ENCODE assay signal across 13 mouse cellular contexts in the genomic region with DNA sequence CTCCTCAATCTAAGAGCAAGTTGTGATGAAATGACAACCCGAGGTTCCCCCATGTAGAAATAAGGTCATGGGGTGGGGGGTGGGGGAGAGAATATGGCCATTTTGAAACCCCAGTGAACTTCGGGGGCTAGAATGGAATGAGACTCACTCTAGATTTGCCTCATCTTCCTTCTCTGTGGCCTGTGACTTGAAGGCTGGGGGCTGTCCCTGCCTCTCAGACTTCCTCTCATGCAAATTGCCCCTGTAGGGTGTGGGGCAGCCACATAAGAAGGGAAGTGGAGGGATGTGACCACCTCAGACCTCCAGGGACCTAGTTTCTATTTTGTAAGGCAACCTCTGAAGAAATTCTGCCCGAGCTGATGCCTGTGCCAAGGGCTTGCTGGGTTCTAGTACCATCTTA.
DNase-seq lines count a peak whose midpoint lies in the region; ATAC-seq and TF ChIP-seq lines count a peak whose summit lies in the region.
"Had no signal": no experiment of that assay in that cellular context is flagged by ENCODE, and none has a peak within 500 bp of the region (broad histone marks: within the 10 kb centered on the region; RNA-seq: fewer than 3 reads in every experiment).

No protein-coding gene starts in this region.

- WGBS in spleen, adult 2 months: 10% methylated on average over 3 of the region's 3 CpGs
- 89% methylated on average over 3 of the region's 3 CpGs for WGBS in forebrain, embryonic 15.5 days
- 81% methylated on average over 3 of the region's 3 CpGs for WGBS in midbrain, embryonic 11.5 days

- no peak overlapping the region for H3K27ac ChIP-seq in spleen, adult 2 months (ENCODE audit: insufficient read depth, low read length)
- H3K27ac ChIP-seq in forebrain, embryonic 15.5 days (replicated peaks): no peak overlapping the region
- H3K27ac ChIP-seq in midbrain, embryonic 11.5 days (ENCODE audit: low read depth, low read length): no peak overlapping the region
- H3K27ac ChIP-seq in gastrocnemius, adult 2 months: no peak overlapping the region
- H3K27ac ChIP-seq: hindbrain, embryonic 14.5 days; kidney, postnatal 0 days; limb, embryonic 10.5 days had no signal

- intact Hi-C loops in gastrocnemius, adult 2 months (cut with DNase I): no loop called here

- ATAC-seq in CD4-positive, CD25-positive, alpha-beta regulatory T cell, adult 4 months: peak; percentile 96
- ATAC-seq in forebrain, embryonic 15.5 days (replicated peaks): no peak
- ATAC-seq in midbrain, embryonic 11.5 days (ENCODE audit: low FRiP score): no peak

- DNase-seq in 416B (ENCODE audit: low read depth): peak; percentile 0
- peak; percentile 11 for DNase-seq in lung, postnatal 14 days
- peak; percentile 79 to 81 for DNase-seq in spleen, adult 2 months (ENCODE audit: low read depth in 1 of 2, low spot score in 2 of 2)
- DNase-seq in midbrain, embryonic 11.5 days (ENCODE audit: low spot score, missing footprints): no peak
- DNase-seq in embryo, embryonic 10.5 days (ENCODE audit: low spot score): no peak
- DNase-seq in gastrocnemius, adult 2 months: no peak
- DNase-seq: adrenal gland, adult 2 months; cerebellum, adult 11 months had no signal

- H3K9ac ChIP-seq in forebrain, embryonic 15.5 days (replicated peaks): no peak overlapping the region
- no peak overlapping the region for H3K9ac ChIP-seq in midbrain, embryonic 11.5 days (ENCODE audit: low read length)
- H3K9ac ChIP-seq: hindbrain, embryonic 14.5 days had no signal

- no peak overlapping the region for H3K4me3 ChIP-seq in spleen, adult 2 months (ENCODE audit: extremely low read depth, insufficient read depth, insufficient read length)
- no peak overlapping the region for H3K4me3 ChIP-seq in forebrain, embryonic 15.5 days
- H3K4me3 ChIP-seq in midbrain, embryonic 11.5 days (ENCODE audit: low read depth, low read length): no peak overlapping the region
- no peak overlapping the region for H3K4me3 ChIP-seq in gastrocnemius, adult 2 months
- H3K4me3 ChIP-seq: limb, embryonic 10.5 days had no signal

- H3K9me3 ChIP-seq in forebrain, embryonic 15.5 days: no peaks in the 10 kb centered on the region
- H3K9me3 ChIP-seq in midbrain, embryonic 11.5 days (ENCODE audit: control insufficient read depth, low read length): no peaks in the 10 kb centered on the region
- H3K9me3 ChIP-seq: limb, embryonic 10.5 days had no signal

- TF ChIP-seq POLR2A in spleen, adult 2 months (IDR thresholded peaks at IDR 0.05; ENCODE audit: low read depth, low read length): no peak

- no peak for TF ChIP-seq CTCF in spleen, adult 2 months (IDR thresholded peaks at IDR 0.05; ENCODE audit: extremely low read depth, insufficient read depth, insufficient read length, insufficient replicate concordance)
- no peak for TF ChIP-seq CTCF in gastrocnemius, adult 2 months (IDR thresholded peaks at IDR 0.05)

- peaks cover 19% of the 10 kb centered on the region for H3K4me1 ChIP-seq in spleen, adult 2 months (ENCODE audit: control insufficient read depth, insufficient read depth, insufficient read length)
- no peaks in the 10 kb centered on the region for H3K4me1 ChIP-seq in forebrain, embryonic 15.5 days
- H3K4me1 ChIP-seq in midbrain, embryonic 11.5 days (ENCODE audit: control insufficient read depth, insufficient read depth, low read length): no peaks in the 10 kb centered on the region
- H3K4me1 ChIP-seq: limb, embryonic 10.5 days had no signal

- H3K4me2 ChIP-seq in forebrain, embryonic 15.5 days (replicated peaks): no peak overlapping the region
- no peak overlapping the region for H3K4me2 ChIP-seq in midbrain, embryonic 11.5 days
- H3K4me2 ChIP-seq: hindbrain, embryonic 14.5 days had no signal

- H3K27me3 ChIP-seq in spleen, adult 2 months (ENCODE audit: control insufficient read depth, insufficient read depth, low read length): 0 out of 2 replicates have a peak, but pooled peaks cover 2% of the 10 kb centered on the region
- H3K27me3 ChIP-seq in forebrain, embryonic 15.5 days: no peaks in the 10 kb centered on the region
- no peaks in the 10 kb centered on the region for H3K27me3 ChIP-seq in midbrain, embryonic 11.5 days (ENCODE audit: control insufficient read depth, insufficient read depth, low read length)

- no peaks in the 10 kb centered on the region for H3K36me3 ChIP-seq in spleen, adult 2 months (ENCODE audit: control insufficient read depth, insufficient read depth, low read length)
- no peaks in the 10 kb centered on the region for H3K36me3 ChIP-seq in forebrain, embryonic 15.5 days
- H3K36me3 ChIP-seq in midbrain, embryonic 11.5 days (ENCODE audit: control insufficient read depth, insufficient read depth, low read length): no peaks in the 10 kb centered on the region
- H3K36me3 ChIP-seq: limb, embryonic 10.5 days had no signal

Comparison
In these comparisons a context has a peak if more than half of its experiments do, and no peak if none do; other contexts are left out.
1. DNase-seq: peak in 416B (single experiment), lung, postnatal 14 days (single experiment) and spleen, adult 2 months (2 of 2); none in midbrain, embryonic 11.5 days (single experiment), embryo, embryonic 10.5 days (single experiment) and gastrocnemius, adult 2 months (single experiment).